Mouse (Mus musculus): Measurements from ENCODE around the gene Hspb11.

The Hspb11 gene

DNA sequence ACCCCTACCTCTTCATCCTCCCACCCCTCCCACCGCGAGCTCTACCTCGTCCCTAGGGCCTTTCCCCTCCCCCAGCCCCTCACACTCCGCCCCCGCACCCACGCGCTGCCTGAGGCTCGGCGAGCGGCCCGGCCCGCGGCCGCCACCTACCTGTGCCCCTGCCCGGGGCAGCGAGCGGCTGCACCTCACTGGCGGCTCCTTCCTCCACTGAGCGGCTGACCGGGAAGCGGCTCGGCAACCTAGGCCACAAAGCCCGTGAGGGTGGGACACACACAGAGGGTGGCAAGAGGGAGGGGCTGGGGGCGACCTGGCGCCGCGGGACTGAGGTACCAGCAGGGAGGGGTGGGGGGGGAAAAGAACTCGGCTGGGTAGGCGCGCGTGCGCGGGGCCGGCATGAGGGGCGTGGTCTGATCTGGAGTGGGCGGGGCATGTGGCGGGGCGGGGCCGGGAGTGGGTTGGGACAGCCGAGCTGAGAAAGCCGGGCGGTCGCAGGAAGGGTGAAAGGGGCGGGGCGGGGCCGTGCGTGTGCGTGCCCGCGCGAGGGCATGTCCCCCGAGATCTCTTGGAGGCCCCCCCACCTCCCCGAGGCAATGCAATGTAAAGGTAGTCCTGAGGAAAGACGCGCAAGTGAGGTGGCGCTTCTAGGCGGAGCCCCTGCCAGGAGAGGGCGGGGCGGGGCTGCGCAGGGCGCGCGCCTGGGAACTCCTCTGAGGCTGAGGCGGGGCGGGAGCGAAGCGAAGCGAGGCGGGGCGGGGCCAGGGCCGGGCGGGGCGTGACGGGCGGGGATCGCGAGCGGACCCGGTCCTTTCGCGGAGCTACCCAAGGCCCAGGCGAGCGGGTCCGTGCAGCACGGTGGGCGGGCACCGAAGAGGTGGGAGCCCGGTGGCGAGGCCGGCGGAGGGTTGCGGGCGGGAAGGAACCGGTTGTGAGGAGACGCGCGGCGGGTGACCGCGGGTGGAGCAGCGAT, at the start of gene Hspb11, which contains the start of gene Lrrc42:
Gene Hspb11, plus strand, starts transcription at position 469 of the 967 bp plus-strand sequence.
Gene Lrrc42, minus strand, starts transcription at position 408 of the 967 bp plus-strand sequence.
- peak; percentile 40 for DNase-seq (ENCODE audit: extremely low read depth, low read depth, low spot score)

DNA sequence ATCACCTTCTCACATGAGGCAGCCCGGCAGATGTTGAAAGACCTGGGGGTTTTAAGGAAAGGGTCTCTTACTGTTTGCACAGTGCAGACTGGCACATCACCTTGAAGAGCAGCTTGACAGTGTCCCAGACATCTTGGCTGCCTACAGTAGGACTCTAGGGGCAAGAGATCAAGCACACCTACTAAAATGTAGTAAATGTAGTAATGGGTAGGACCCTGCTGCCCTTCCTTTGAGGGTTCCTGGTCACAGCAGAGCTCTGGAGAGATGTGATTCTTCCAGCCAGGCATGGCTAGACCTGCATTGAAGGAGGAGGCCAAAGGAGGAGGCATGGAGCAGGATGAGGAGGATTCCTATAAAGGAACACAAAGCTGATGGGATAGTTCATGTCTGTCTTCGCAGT, 46.4 kb upstream of the Hspb11 start:
- no peak for DNase-seq (ENCODE audit: extremely low read depth, low read depth, low spot score)

DNA sequence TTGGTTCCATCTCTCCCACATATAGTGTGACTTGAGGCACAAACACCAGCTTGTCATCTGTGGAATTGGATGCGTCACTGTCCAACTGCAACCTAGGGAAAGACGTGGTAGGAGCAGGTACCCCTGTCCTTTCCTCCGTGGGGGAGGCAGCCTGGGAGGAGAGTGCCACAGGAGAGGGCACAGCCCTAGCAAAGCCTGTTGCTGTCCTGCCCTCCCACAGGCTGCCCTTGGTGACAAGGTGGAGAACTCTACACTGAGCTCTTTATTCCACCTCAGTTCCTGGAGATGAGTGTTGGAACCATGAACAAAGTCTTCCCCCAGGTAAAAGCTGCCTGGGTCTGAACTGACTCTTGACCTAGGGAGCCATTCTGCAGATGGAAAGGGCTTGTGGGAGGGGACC, 44.5 kb upstream of the Hspb11 start, which contains the start of gene Ldlrad1:
Gene Ldlrad1, plus strand, starts transcription at position 301 of the 400 bp plus-strand sequence.
- DNase-seq (ENCODE audit: extremely low read depth, low read depth, low spot score) = no peak

DNA sequence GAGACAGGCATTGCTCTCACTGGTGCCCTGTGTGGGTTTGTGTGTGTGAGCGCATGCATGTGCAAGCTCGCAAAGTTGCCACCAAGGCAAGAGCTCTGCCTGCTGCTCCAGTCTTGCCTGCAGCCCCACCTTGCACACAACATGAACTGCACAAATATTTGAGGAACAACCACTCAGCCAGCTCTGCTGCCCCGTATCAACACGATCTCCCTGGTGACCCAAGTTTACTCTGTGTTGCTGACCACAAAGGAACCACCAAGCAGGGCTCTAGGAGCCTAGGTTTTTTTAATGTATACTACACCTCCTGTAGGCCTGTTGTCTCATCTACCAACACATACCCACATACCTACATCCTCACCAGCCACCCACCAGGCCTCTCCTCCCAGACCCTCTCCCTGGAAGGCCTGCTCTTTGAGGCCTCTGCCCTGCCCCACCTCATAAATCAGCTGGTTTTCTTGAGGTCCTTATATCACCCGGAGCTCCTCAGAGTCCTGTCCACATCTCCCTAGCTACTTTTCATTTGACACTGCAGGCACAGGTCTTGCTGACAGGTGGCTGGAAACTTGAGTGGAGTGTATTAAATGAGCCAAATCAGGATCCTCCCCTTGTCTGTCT, 42.8 kb upstream of the Hspb11 start:
- no peak for DNase-seq (ENCODE audit: extremely low read depth, low read depth, low spot score)

DNA sequence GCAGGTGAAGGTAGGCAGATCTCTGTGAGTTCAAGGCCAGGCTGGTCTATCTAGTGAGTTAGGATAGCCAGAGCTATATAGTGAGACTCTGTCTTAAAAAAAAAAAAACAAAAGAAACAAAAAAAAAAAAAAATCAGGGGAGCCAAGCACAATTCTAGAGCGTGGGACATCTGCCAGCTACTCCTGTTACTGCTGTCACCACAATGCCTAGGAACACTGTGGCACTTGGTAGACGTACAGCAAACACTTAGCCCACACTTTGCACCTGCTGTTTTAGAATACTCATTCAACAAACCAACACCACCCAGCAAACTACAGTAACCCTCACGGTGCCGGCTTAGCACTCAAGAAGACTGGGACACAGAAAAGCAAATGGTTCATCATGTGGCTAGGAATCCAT, 41.9 kb upstream of the Hspb11 start:
- no peak for DNase-seq (ENCODE audit: extremely low read depth, low read depth, low spot score)

DNA sequence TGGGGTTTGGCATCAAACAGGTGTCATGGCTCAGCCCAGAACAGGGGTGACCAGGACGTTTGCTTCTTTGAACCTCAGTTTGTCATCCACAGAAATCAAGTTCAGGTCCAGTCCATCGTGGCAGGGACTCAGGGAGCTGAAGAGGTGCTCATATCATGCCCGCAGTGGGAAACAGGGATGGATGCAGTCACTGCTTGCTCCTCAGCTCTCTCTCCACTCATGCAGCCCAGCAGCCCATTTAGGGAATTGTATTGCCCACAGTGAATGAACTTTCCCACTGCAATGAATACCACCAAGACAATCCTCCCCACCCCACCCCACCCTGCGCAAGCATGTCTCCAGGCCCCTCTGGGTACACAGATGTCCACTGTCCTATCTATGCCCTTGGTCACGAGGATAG, 41.5 kb upstream of the Hspb11 start:
- no peak for DNase-seq (ENCODE audit: extremely low read depth, low read depth, low spot score)

DNA sequence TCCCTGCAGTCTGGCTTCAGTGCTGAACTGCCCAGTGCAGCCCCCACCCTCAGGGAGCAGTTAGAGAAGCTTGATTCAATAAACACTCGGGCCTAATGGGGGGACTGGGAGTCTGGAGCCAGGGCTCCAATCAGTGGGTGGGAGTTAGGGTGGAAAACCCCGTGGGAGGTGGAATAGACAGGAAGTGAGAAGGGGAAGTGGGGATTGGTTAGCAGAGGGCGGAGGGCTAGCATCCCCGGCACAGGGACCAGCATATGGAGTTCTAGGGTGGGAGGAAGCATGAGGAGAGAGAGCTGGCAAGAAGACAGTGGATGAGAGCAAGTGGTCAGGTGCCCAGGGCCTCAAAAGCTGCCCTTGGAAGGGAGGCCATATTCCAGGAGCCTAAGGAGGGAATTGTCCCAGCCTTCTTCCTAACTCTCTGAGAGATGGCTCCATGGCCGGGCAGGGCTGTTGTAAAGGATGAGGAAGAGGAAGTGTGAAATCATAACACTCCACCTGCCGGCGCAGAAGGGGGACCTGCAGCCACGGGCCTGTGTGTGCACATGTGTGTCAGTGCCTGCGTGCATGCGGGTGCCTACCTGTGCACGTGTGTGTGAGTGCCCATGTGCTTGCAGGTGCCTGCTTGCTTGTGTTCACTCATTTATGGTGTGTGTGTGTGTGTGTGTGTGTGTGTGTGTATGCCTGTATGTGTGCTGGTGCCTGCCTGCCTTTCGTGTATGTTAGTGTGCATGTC, 39.9 kb upstream of the Hspb11 start:
- no peak for DNase-seq (ENCODE audit: extremely low read depth, low read depth, low spot score)

DNA sequence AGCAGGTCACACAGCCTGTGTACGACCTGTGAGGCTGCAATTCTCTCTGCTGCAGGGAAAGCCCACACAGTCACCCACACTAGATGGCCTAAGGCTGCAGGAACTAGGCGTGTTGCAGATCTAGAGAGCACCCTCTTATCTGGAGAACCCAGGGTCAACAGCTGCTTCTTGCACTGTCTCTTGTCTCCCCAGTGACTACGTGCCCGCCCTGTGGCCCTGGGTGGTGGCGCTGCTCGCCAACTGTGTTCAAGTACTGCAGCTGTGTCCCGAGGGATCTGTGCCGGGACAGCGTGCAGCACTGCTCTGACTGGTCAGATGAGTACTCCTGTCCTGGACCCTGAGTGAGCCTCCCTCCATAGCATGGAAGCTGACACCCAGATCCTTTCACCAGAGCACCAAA, 35.8 kb upstream of the Hspb11 start:
- DNase-seq (ENCODE audit: extremely low read depth, low read depth, low spot score) = no peak

DNA sequence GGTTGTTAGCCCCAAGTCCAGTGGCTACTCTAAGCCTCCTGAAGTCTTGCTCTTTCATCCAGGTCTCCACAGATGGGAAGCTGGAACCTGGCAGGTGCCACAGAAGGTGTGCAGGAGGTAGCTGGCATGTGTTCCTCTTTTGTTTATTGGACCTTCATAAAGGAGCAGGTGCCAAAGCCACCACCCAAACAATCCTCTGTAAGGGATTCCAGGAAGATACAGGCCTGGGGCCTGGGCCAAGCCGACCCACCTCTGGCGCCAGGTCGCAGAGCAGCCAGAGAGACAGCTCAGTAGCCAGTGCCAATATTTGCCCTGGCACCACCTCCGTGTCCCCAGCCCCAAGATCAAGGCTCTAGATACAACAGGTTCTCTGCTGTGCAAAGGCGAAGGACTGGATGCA, 31.9 kb upstream of the Hspb11 start:
- DNase-seq (ENCODE audit: extremely low read depth, low read depth, low spot score) = peak; percentile 16

DNA sequence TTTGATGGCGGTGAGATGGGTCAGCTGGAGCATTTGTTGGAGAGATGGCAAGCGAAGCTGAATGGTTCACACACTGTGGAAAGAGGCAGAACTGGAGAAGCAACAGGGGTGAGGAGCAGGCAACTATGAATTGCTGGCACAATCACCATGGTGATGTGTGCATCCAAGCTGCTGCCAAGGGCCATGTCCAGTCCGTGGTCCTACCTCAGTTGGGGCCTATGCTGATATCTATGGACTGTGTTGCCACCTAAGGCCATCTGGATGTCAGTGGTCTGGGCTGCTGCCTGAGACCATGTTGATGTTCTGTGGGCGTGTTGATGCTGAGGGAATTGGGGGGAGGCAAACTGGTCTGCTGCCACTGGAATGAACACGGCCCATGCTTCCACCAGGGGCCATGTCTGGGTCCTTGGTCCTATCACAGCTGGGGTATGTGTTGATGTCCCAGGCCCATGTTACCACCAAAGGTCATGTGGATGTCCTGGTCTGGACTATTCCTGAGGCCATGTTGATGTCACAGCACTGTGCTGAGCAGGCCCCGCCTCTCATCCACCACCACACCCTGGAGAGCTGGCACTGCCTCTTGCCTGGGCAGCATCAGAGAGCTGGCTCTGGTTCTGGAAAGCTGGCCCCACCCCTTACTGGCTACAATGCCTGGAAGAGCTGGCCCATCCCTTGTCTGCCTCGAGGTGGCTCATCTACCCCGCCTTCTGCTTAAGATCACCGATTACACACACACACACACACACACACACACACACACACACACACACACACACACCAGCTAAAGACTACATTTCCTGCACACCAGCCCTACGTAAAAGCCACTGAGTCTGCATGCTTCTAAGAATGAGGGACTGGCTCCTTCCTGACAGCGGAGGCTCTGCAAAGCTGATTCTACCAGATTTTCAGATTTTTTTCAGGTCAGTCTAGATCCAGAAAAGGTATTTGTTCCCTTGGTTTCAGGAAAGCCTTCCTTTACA, 29.9 kb upstream of the Hspb11 start:
- DNase-seq (ENCODE audit: extremely low read depth, low read depth, low spot score) = peak; percentile 45

DNA sequence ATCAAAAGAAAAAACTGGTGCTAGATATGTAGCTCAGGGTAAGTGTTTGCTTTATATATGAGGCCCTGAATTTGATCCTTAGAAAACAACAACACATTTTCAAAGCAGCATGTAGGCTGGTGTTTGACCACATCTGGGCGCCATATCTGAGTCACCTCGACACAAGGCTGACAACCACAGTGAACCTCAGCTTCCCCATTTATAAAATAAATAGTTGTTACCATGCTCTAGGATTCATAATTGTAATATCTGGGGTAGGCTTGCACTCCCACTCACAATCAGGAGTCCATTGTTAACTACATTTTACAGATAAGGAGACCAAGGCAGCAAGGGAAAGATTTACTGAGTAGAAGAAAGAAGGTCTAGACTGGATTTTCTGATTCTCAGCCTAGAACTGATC, 27.1 kb upstream of the Hspb11 start:
- no peak for DNase-seq (ENCODE audit: extremely low read depth, low read depth, low spot score)

DNA sequence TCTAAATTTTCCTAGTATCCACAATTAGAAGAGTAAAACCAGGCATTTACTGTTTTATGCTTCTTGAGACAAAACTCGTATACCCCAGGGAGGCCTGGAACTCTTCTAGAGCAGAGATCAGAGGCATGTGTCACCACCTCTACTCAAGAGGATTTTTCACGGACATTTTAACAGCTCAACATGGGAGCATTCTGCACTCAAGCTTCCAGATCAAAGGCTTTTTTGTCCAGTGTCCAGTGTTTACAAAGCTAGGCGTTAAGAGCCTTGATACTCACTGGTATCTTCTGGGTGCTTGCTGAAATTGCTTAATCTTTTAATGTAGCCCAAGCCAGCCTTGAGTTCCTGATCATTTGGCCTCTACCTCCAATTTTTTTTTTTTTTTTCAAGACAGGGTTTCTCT, 21.2 kb upstream of the Hspb11 start:
- no peak for DNase-seq (ENCODE audit: extremely low read depth, low read depth, low spot score)

DNA sequence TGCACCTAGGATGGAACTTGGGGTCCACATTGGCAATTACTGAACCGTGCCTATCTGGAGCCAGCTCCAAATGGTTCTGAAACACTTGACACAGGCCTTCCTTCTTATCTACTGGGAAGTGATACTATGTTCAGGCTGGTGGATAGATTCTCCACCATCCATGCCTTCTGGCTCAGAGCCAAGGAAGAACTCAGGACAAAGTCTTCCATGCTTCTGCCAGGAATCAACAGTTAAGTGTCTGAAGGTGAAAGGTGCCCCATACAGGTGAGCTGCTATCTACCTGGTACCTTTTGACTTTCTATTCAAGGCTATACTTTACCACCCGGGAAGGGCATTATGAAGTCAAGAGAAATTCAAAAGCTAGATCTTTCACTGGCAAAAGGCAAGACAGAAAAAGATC, 15.1 kb upstream of the Hspb11 start:
- DNase-seq (ENCODE audit: extremely low read depth, low read depth, low spot score) = no peak

DNA sequence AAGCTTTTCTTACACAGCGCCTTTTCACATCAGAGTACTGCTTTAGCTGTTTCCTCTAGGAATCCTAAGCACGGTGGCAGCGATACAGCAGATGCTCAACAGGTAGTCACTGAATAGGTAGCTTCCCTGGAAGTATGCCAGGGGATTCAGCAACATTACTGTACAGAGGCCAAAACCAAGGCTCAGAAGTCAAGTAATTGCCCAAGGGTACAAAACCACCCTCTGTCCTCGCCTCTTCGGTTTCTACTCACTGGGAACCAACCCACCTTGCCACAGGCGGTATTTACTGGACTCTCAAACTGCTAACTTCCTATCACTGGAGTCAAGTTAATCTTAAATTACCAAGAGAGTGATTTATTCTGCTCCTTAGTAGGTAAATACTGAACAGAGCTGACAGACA, 13.2 kb upstream of the Hspb11 start:
- DNase-seq (ENCODE audit: extremely low read depth, low read depth, low spot score) = peak; percentile 72

DNA sequence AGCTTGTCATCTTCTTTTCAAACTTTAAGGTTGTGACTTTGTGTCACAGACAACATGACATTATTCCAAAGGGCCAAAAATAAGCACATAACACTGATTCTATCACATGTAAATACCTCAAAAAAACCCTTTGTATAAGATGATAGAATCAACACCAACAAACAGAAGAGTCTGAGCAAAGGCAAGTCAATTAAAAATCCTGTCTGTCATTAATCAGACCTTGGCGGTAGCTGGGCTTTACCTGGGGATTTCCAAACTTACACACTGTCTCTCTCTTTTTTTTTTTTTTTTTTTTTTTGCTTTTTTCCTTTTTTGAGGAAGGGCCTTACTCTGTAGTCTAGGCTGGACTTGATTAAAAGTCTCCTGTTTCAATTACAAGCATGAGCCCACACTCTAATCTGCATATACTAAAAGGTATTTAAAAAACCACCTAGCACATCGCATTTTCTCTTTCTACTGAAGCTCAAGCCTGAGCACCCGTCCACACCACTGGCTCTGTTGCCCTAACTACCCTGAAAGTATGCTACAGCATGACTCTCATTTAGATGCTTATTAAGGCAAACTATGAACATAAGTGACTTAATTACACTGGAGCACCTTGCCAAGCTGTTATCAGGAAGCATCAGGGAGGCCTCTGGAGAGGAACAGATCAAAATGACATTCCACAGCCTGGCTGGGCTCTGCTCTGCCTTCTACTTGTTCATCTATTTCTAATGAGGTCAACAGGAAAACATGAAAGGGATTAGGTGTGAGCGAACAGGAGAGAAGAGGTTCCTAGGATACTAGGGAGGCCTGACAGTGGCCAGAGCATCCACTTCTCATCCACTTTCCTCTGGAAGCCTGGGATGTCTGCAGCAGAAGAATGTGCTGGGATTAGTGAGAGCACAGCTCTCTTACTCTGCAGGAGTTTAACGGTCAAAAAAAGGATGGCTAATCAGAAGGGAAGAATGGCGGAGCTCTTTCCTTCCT, 9.7 kb upstream of the Hspb11 start:
- DNase-seq (ENCODE audit: extremely low read depth, low read depth, low spot score) = no peak

DNA sequence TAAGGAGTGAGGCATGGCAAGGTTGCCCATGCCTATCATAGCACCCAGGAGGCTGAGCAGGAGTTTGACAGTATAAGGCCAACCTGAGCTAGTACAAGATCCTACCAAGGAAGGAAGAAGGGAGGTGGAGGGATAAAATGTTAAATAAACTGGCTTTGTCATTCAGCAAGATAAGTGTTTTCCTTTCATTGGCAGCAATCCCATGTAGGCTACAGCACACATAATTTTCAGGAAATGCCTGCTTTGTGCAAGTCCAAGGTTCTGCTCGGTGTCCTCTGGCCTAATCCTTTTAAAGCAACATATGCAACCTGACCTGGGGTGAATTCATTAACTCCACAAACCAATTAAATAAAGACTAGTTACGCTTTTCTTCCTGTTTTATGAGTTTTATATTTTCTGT, 8.0 kb upstream of the Hspb11 start:
- DNase-seq (ENCODE audit: extremely low read depth, low read depth, low spot score) = no peak

DNA sequence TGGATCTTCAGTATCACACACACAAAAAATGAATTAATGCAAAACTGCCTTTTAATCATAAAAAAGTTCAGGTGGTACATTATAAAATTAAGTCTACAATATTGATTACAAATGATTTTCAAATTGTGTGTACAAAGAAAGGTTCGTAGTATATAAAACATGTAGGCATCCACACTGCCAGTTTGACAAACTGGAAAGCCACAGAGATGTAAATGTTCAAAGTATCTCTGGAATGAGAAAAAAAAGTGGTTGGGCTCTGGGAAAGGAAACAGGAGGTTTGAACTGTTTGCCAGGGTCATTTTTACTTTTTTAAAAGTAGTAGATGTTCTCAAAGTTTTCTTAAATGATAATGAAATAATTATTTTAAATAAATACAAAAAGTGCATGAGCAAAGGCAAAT, 7.4 kb upstream of the Hspb11 start:
- DNase-seq (ENCODE audit: extremely low read depth, low read depth, low spot score) = no peak

DNA sequence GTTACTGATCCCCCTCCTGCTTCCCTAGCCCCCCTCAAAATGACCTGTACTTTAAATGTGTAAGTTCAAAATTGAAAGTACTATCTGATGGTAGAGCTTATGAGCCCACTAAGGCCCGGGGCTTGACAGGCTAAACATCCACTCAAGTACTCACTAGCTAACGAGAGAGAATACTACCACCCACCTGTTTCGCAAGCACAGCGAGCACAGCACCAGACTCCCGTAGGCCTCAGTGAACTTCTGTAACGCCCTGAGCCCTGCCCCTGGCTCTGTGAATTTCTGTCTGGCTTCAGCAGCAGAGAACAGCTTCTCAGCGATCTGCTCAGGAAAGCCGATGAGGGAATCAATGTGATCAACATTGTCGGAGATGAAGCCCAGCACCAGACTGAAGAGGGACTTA, 6.3 kb upstream of the Hspb11 start:
- DNase-seq (ENCODE audit: extremely low read depth, low read depth, low spot score) = no peak

DNA sequence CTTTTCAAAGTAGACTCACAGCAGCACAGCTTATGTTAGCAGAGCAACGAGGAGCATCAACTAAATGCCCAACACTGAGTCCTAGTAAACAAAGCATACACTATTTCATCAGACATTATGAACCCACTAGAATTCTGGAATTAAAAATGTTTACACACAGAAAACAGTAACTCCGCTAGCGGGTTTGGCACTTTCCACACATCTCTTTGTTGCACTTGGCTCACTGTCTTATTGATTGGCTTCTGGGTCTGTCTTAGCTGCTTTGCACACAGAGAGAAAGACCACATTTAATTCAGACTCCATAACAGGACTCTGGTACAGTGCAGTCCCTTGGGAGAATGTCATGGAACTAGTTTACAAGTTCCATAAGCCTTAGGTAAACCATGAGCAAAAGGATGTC, 5.3 kb upstream of the Hspb11 start:
- no peak for DNase-seq (ENCODE audit: extremely low read depth, low read depth, low spot score)

All from fat pad, adult 2 months (tissue).